Mouse (Mus musculus) urinary bladder, postnatal 36 days (tissue): ENCODE results near the gene Ggcx.
A peak's percentile ranks its signal among the peaks of the same experiment; 100 is the strongest.

Source experiments
- DNase-seq, 2 experiments: peaks; one replicate each; pipeline ENCODE4 v3.0.0; 2022; ENCODE audit warnings: low spot score in 2 of 2, mixed read lengths in 1 of 2

The Ggcx gene

DNA sequence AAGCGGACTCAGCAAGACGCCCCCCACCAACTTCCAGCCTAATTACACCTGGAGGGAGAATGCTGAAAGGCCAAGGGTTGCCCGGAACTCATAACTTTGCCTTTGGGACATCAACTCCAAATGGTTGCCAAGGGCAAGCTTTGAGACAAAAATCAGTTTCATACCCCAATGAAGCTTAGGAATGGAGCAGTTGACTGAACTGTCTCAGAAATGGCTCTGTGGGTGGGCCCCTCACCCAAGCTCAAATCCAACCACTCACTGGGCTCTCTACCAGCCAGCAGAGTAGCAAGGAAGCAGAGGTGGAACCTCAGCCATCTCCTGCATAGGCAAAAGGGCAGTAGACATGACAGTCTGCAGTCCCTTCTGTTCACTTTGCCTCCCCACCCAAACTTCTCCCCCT is 26.3 kb upstream of the Ggcx start:
- DNase-seq: no peak

DNA sequence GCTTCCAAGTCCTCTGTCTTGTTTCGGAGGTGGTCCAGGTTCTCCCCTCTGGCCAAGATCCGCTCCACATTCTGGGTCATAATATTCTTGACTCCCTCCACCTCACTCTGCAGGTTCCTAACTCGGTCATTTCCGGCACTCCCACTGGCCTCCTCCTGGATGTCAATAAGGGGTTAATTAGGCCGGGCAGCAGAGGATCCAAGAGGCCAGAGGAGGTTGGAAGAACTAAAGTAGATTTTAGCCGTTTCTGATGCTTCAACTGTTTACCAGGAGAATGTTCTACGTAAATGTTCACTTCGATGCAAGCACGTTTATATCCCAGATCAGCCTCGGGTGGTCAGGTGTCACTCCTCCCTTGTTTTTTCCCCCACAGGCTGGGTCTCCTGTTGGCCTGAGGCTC is 25.8 kb upstream of the Ggcx start:
- no peak for DNase-seq

DNA sequence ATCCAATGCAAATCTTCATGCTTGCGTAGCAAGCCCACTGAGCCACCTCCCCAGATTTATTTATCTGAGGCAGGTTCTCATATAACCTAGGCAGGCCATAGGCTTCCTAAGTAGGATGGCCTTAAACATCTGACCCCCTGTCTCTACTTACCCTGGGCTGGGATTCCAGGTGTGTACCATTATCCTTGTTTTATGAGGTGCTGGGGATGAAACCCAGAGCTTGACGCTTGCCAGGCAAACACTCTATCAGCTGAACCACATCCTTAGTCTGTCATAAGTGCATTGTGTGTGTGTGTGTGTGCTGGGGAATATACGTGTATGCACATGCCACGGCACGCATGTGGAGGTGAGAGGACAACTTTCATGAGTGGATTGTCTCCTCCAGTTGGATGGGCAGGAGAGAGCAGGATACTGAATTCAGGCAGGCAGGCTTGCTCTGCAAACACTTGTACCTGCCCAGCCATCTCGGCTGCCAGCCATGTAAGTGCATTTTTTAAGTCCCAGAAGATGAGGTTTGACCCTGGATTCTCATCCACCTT is 25.2 kb upstream of the Ggcx start:
- DNase-seq: no peak

DNA sequence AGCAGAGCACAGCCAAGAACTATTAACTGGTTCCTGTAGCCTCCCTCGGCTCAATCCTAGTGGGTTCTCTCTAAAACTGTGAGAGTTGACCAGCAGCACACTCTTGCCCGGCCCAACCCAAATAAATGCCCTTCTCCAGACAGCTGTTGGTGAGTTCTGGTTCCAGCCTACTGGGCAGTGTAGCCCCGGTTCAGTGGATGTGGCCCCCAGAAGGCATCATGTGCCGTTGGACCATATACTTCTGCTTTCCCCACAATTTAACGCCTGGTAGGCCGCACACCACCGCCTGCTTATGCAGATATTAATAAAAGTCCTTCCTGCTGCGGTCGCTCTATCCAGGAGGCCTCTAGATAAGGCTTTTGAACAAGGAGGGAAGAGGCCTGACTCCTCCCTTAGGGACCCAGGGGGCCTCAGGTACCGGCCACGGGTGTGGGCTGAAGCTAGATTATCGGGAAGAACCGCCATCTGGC is 24.6 kb upstream of the Ggcx start:
- DNase-seq: no peak

DNA sequence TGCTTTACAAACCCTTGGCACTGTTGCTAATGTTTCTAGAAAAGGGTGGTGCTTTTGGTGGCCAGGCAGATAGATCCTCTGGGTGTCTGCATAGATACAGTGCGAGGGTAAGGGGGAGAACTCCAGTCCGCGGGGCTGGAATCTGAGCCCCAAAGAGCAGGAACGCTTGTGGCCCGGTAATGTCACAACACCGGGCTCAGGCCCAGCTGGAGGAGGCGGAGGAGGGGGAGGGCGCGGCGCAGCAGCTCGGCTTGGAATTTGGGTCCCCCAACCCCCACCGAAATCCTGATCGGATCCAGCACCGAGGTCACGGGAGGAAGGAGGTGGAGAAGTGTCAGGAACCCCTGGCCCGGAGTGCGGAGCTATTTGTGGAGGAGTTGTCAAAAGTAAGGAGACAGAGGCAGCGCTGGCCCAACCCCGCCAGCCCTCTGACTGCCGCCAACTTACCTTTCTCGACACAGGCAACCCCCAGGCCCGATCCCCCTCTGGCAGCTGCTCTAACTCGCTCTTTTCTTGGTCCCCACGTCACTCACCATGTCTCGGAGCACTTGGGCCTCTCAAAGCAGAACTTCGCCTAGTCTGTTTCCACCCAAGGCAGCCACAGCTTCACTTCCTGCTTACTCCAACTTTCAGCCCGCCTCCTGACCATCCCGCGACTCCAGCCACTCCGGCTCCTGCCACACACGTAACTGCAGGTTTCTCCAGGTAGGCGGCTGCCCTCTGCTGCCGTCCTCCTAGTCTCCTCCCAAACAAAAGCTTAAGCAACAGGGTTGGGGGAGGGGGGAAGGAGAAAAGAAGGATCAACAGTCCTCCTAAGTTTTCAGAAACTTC is 24.0 kb upstream of the Ggcx start, which contains the start of gene Vamp8:
Vamp8 (minus strand) TSS at position 763 of the 831 bp plus-strand sequence.
- peak; percentile 79 to 87 for DNase-seq

DNA sequence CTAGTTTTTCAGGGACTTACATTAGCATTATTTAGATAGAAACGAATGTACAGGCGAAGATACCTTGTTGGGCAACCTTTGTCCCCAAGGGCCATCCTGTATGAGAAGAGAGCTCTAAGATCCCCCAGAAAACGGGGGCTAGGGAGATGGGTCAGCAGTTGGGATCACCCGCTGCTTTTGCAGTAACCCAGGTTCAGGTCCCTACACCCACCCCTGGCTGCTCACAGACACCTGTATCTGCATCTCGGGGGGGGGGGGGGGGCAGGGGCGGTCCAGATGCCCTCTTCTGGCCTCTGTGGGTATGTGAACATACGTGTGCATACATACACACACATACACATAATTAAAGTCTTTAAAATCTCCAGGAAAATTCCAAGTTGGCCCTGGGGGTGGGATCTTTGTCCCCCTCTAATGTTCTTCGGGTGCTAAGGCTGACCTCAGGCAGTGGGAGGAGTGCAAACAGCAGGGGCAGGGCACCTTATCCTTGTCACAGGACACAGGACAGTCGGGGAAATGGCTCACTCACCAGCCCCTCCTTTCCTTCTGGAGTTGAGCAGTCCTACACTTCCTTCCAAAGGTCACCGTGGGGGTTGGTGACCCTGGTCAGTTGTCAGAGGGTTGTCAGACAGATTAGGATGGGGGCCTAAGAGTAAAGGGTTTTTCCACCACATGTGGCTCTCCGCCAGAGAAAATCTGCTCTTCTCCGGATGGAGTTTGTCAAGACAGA is 23.1 kb upstream of the Ggcx start:
- DNase-seq: peak in 1 of 2 experiments; percentile 37

DNA sequence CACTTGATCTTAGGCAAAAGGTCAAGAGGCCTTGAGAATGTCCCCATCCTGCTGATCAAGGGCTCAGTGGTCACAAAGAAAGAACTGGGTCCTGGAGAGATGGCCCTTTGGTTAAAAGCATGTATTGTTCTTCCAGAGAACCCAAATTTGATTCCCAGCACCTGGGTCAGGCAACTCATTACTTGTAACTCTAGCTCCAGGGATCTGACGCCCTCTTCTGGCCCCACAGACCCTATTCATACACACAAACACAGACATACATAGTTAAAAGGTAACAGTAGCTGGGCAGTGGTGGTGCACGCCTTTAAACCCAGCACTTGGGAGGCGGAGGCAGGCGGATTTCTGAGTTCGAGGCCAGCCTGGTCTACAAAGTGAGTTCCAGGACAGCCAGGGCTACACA is 21.8 kb upstream of the Ggcx start:
- DNase-seq: no peak

DNA sequence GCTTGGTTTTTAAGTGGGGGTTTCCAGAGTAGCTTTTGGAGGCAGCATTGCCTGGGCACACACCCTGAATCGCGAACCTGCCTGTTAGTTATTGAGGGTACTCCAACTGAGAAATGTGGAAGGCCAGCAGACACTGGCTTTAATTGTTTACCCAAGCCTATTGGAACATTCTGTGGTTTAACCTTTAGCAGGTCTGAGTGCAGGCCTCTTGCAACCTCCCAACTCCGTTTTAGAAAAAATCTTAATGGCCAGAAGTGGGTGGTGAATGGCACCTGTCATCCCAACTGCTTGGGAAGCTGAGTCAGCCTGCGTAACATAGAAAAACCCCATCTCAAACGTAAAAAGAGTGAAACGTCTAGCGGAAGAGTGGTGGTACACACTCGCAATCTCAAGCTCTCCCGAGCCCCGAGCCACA is 17.3 kb upstream of the Ggcx start:
- DNase-seq: no peak

- DNase-seq: no peak
Measured at GRCm38 (mm10) chr6:72399967-72400366, 14.1 kb upstream of the Ggcx start.

- peak; percentile 72 to 77 for DNase-seq
Measured at GRCm38 (mm10) chr6:72401875-72402274, 12.2 kb upstream of the Ggcx start.

- DNase-seq: peak in 1 of 2 experiments; percentile 25
Measured at GRCm38 (mm10) chr6:72405356-72405755, 8.8 kb upstream of the Ggcx start.

GRCm38 (mm10) chr6:72407119-72407518 is 7.0 kb upstream of the Ggcx start:
- DNase-seq: peak; percentile 82 to 85

- peak; percentile 48 to 57 for DNase-seq
Measured at GRCm38 (mm10) chr6:72409567-72409966, 4.5 kb upstream of the Ggcx start.

DNA sequence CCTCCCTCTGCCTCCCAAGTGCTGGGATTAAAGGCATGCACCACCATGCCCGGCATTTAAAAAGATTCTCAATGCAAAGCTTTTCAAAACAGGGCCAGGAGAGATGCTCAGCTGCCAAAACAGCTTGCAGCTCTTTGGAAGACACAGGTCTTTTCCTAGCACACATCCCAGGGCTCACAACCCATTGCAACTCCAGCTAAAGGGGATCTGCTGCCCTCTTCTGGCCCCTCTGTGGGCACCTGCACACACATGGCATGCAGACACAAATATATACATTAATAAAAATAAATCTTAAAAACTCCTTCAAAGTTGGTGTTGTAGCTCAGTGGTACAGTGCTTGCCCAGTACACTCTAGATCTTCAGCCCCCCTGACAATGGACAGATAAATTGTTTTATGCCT is 4.1 kb upstream of the Ggcx start:
- DNase-seq: no peak

DNA sequence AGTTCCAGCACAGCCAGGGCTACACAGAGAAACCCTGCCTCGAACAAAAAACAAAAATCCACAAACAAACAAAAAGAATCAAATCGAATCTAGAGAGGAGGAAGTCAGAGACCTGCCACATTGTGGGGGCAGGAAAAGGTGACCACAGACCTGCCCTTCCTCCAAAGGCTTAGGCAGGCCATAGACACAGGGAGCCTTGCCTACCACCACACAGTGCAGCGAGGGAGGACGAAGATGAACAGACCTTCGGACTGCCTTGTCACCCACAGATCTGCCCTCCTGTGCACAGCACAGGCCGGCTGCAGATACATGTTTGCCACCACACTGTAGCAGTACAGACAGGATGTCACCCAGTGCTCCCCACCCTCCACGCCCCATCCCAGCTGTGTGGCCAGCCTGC is 3.6 kb upstream of the Ggcx start:
- no peak for DNase-seq

DNA sequence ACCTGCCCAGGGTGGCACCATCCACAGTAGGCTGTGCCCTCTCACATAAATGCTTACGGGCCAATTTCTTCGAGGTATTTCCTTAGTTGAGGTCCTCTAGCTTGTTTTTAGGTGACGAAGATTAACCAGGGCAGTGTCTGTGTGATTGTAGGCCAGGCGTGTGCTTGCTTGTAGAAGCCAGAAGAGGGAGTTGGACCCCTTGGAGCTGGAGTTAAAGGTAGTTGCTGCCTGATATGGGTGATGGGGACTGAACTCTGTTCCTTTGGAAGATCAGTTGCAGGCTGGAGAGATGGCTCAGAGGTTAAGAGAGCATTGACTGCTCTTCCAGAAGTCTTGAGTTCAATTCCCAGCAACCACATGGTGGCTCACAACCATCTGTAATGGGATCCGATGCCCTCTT is 1.1 kb downstream of the Ggcx start:
- no peak for DNase-seq

GRCm38 (mm10) chr6:72415964-72416772 is 2.1 kb downstream of the Ggcx start:
- DNase-seq: no peak

DNA sequence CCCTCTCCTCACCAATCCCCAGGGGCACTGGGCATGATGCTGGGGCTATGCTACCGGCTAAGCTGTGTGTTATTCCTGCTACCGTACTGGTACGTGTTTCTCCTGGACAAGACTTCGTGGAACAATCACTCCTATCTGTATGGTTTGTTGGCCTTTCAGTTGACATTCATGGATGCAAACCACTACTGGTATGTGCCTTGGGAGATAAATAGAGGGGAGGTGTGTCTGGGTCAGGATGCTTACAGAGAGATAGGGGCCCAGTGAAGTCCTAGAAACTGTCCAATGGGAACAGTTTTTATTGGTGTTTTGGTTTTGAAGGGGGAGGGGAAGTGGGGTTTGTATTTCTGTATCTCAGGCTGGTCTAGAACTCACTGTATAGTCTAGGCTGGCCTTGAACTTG is 4.2 kb downstream of the Ggcx start:
- DNase-seq: no peak

GRCm38 (mm10) chr6:72419806-72420205 is 5.7 kb downstream of the Ggcx start:
- DNase-seq: no peak

DNA sequence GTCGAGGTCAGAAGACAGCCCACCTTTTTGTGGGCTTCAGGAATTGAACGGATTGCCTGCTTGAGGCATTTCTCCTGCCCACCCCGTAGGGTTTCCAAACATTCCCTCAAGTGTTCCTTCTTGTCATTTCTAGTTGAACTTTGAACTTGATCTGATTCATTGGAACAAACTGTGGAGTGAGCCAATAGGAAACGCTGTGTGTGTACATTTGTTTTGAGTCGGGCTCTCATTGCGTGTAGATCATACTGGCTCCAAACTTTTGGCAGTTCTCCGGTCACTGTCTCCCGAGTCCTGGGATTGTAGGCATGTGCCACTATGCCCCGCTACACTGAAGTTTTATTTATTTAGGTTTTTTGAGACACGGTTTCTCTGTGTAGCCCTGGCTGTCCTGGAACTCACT is 6.8 kb downstream of the Ggcx start:
- no peak for DNase-seq

GRCm38 (mm10) chr6:72425646-72426045 is 11.5 kb downstream of the Ggcx start:
- no peak for DNase-seq

DNA sequence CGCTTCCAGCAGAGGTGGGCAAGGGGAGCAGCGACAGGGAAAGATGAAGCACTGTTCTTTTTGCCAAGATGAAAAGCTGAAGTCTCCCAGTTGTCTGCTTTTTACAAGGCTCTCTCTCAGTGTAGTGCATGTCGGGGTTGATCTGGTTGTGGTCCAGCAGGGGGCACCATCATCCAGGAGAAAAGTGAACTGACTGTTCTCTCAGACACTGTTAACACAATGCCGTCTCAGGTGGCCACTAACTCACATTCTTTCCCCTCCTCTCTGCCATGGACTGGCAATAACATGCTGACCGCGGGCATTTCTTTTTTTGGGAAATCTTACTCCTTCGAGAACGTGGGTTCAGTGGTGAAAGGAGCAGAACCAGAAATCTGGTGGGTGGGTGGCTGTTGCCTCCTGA is 13.9 kb downstream of the Ggcx start:
- DNase-seq: peak; percentile 68 to 79
